Mouse (Mus musculus) intestine, embryonic 15.5 days (tissue): Measurements from ENCODE around the gene Swi5. TPM values are rescaled to one million over a fixed set of nuclear protein-coding genes. Genes with fewer than 3 reads are reported as not detected.

Experiments used
- ATAC-seq: fragments of 200-750 bp; cut with Nextera tagmentation; 2 replicates; pipeline ENCODE4 v1.8.0; 2017; ENCODE audit warnings: moderate TSS enrichment, moderate library complexity
- H3K27ac ChIP-seq: fragments of 300-500 bp; sonication (generic); 2 replicates; pipeline ENCODE4 v1.5.1; 2015; ENCODE audit warnings: mild to moderate bottlenecking, inconsistent platforms
- H3K27me3 ChIP-seq: fragments of 300-500 bp; sonication (generic); replicated peaks from 2 replicates; pipeline ENCODE4 v1.6.1; 2015; ENCODE audit warnings: inconsistent platforms
- H3K36me3 ChIP-seq: fragments of 300-500 bp; sonication (generic); 2 replicates; pipeline ENCODE4 v1.6.1; 2015; ENCODE audit warnings: inconsistent platforms
- H3K4me1 ChIP-seq: fragments of 300-500 bp; sonication (generic); replicated peaks from 2 replicates; pipeline ENCODE4 v1.6.1; 2015; ENCODE audit warnings: inconsistent platforms
- H3K4me2 ChIP-seq: fragments of 300-500 bp; sonication (generic); replicated peaks from 2 replicates; pipeline ENCODE4 v1.6.1; 2015; ENCODE audit warnings: mild to moderate bottlenecking, inconsistent platforms
- H3K4me3 ChIP-seq: fragments of 300-500 bp; sonication (generic); replicated peaks from 2 replicates; pipeline ENCODE4 v1.5.1; 2015; ENCODE audit warnings: inconsistent platforms
- H3K9ac ChIP-seq: fragments of 300-500 bp; sonication (generic); 2 replicates; pipeline ENCODE4 v1.6.1; 2015; ENCODE audit warnings: inconsistent platforms
- H3K9me3 ChIP-seq: fragments of 300-500 bp; sonication (generic); 2 replicates; pipeline ENCODE4 v1.6.1; 2016; ENCODE audit warnings: inconsistent platforms
- WGBS: fragments of 180-500 bp; shearing (Covaris S2); methylation state at CpG from one replicate; pipeline ENCODE4 v1.1.7; 2015; 5-methylcytosine and 5-hydroxymethylcytosine counted together
- polyA plus RNA-seq: library from polyadenylated mRNA; unstranded; fragments of >200 nt; fragmentation: Nextera tagmentation; extraction: Ambion mirVana; gene quantifications from 2 replicates; pipeline ENCODE4 v1.2.1, GENCODE M21; 2015

Gene Swi5
- polyA plus RNA-seq, result 387 and 409 TPM in 2 replicates

DNA sequence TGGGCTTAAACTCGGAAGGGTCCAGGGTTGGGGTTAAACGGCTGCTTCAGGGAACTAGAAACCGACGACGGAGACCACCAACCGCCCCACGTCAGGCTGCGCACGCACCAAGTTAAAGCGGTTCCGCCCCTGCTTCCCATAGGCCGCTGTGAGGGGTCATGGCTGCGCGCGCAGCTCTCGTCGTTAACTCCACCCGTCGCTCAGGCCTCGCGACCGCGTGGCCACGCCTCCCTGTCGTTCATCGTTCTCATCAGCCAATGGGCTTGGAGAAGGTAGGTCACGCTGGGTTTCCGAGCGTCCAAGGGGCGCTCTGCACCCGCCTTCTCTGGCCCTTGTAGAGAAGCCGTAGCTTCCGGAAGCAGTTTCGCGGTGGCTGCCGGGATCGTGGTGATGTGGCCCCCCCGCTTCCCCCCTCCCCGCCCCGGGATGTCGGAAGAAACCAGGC, at the start of gene Swi5:
TSS of gene Swi5 (minus strand) at position 153 of the 445 bp plus-strand sequence.
- no peaks in the 10 kb centered on the region for H3K27me3 ChIP-seq
- no peaks in the 10 kb centered on the region for H3K9me3 ChIP-seq
- WGBS, result 0% methylated on average over 40 of the region's 41 CpGs
- peak within 1 kb of the TSS; percentile 62 for H3K27ac ChIP-seq
- peak within 1 kb of the TSS; percentile 81 for H3K9ac ChIP-seq
- peak within 1 kb of the TSS; percentile 79 for H3K4me3 ChIP-seq
- no peaks in the 10 kb centered on the region; the same call in 1 of the 2 replicates for H3K36me3 ChIP-seq
- H3K4me1 ChIP-seq, result peaks cover 16% of the 10 kb centered on the region
- ATAC-seq, result peak; percentile 100
- H3K4me2 ChIP-seq, result peak within 1 kb of the TSS; percentile 80

DNA sequence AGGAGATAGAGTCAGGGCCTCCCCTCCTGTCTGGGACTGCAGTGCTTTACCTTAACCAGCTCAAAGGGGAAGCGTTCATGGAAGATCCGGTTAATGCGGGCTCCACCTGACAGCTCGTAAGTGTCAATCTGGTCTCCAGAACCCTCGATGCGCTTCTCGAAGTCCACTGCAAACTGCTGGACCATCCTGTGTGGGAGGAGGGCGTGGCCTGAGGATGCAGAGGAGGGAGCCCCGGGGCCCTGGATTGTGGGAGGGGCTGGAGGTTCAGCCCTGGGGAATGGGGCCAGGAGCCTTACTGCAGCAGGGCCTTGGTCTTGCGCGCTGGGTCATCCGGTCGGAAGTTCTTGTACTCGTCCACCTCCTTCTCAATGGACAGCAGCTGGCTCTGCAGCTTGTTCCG, 48.0 kb upstream of the Swi5 start:
- Histone ChIP-seq H3K9me3 (no peaks in the 10 kb centered on the region), H3K36me3 (peaks cover 10% of the 10 kb centered on the region; the same call in 1 of the 2 replicates)
- 55% methylated on average over 15 of the region's 15 CpGs for WGBS

DNA sequence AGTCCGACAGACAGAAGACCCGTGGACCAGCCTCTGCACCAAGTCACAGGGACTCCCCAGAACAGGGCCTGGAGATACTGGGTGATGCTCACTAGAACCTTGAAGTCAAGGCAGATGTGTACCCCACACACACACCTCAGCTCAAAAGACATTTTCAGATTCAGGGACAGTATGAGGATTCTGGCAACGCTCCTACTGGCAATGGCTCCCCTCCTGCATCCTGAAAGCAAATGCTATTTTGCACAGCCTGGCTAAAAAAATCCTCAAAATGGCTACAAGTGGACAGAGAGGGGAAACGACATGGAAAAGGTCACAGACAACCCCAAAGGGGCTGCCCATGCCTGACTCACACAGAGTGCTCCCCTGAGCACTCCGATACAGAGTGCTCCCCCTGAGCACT, 44.3 kb upstream of the Swi5 start:
- peaks cover 6% of the 10 kb centered on the region; the same call in 1 of the 2 replicates for H3K36me3 ChIP-seq
- no peak overlapping the region for H3K4me3 ChIP-seq
- 85% methylated on average over 5 of the region's 5 CpGs for WGBS
- no peak for ATAC-seq
- peaks cover 4% of the 10 kb centered on the region; the same call in 1 of the 2 replicates for H3K4me1 ChIP-seq
- H3K9ac ChIP-seq, result no peak overlapping the region
- no peaks in the 10 kb centered on the region for H3K27me3 ChIP-seq
- no peak overlapping the region for H3K27ac ChIP-seq
- H3K9me3 ChIP-seq, result no peaks in the 10 kb centered on the region
- H3K4me2 ChIP-seq, result no peak overlapping the region

More for the DNA sequence above, 48.0 kb upstream of the Swi5 start:
- Histone ChIP-seq H3K4me1 (no peaks in the 10 kb centered on the region), H3K27me3 (no peaks in the 10 kb centered on the region), H3K4me2 (no peak overlapping the region), H3K27ac (no peak overlapping the region), H3K4me3 (no peak overlapping the region), H3K9ac (no peak overlapping the region)
- ATAC-seq, result no peak

DNA sequence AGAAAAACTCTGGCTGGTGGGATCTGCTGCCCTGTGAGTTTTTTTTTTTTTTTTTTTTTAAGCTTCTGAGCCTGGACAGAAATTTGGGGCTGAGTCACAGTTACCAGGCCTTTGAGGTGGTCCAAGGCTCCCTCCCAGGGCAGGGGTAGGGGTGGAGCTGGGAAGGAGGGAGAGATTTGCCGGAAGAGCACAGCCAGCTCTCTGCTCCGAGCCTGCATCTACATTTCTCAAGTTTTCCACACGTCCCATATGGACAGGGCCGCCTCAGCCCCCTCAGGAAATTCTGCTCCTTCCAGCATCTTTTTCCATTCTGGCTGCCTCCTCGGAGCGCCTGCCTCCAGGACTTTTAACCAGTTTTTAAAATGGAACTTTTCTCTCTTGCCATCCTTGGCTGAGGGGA, 41.7 kb upstream of the Swi5 start:
- no peak for ATAC-seq
- Histone ChIP-seq H3K36me3 (peaks cover 4% of the 10 kb centered on the region; the same call in 1 of the 2 replicates), H3K4me3 (no peak overlapping the region), H3K9ac (no peak overlapping the region), H3K9me3 (no peaks in the 10 kb centered on the region), H3K27ac (no peak overlapping the region; the same call in 1 of the 2 replicates), H3K4me2 (no peak overlapping the region), H3K4me1 (peaks cover 12% of the 10 kb centered on the region; the same call in 1 of the 2 replicates), H3K27me3 (no peaks in the 10 kb centered on the region)
- WGBS, result 43% methylated on average over 6 of the region's 6 CpGs

DNA sequence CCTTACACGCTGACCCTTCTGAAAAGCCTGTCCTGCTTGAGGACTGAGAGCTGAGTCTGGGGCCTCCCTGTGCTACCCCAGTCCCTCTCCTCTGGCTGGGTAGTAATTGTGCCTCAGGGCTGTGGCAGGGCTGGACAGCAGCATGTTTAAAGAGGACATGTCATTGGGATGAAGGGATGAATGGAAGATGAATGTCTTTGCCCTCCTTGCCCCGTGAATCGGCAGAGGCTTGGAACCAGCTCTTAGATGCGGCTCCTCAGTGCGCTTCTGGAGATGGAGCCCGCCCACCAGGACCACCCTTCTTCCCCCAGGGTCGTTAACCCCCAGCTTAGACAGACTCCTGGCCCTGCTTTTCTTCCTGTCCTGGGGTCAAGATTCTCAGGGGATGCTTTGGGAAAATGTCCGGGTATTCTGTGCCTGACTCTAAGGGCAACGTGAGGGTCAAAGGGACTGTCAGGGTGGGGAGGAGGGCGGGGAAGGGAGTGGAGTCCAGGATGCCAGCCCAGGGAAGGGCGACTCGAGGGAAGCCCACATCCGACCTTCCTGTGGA, 41.1 kb upstream of the Swi5 start:
- Histone ChIP-seq H3K9ac (no peak overlapping the region), H3K4me2 (no peak overlapping the region), H3K27ac (no peak overlapping the region; the same call in 1 of the 2 replicates), H3K4me1 (peaks cover 12% of the 10 kb centered on the region; the same call in 1 of the 2 replicates), H3K4me3 (no peak overlapping the region), H3K36me3 (no peaks in the 10 kb centered on the region; the same call in 1 of the 2 replicates), H3K9me3 (no peaks in the 10 kb centered on the region), H3K27me3 (no peaks in the 10 kb centered on the region)
- WGBS, result 33% methylated on average over 13 of the region's 13 CpGs
- no peak for ATAC-seq

DNA sequence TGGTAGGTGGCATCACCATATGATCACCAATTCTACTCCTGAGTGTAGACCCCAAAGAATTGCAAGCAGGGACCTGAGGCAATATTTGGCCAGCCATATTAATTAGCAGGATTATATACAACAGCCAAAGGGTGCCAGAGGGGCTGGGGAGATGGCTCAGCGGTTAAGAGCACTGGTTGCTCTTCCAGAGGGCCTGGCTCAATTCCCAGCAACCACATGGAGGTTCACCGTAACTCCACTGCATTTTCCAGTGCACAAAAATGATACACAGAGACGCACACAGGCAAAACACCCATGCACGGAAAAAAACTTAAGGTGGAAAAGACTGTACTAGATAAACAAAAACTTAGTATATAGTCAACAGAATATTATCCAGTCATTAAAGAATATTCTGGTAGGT, 39.3 kb upstream of the Swi5 start:
- no peak overlapping the region for H3K4me3 ChIP-seq
- peaks cover 14% of the 10 kb centered on the region; the same call in 1 of the 2 replicates for H3K4me1 ChIP-seq
- 0 out of 2 replicates have a peak, but pooled peaks cover 2% of the 10 kb centered on the region for H3K27me3 ChIP-seq
- WGBS, result 49% methylated on average over 4 of the region's 4 CpGs
- H3K9ac ChIP-seq, result no peak overlapping the region
- no peak for ATAC-seq
- no peak overlapping the region for H3K27ac ChIP-seq
- H3K9me3 ChIP-seq, result no peaks in the 10 kb centered on the region
- no peaks in the 10 kb centered on the region for H3K36me3 ChIP-seq
- H3K4me2 ChIP-seq, result no peak overlapping the region

DNA sequence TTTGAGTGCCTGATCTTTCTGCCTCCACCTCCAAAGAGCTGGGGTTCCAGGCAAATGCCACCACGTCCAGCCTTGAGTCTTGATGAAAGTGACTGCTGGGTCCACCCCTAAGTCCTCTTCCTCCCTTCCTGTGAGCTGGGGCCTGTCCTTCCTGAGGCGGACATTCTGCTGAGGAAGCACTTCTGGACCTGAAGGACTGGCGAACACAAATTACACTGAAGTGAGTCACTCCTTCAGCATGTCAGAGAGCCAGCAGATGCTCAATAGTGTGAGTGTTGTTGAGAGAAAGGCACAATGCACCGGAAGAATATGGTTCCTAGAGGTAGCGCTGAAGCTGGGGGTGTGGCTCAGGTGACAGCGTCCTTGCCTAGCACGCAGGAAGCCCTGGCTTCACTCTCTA, 37.5 kb upstream of the Swi5 start:
- 0 out of 2 replicates have a peak, but pooled peaks cover 2% of the 10 kb centered on the region for H3K27me3 ChIP-seq
- no peak for ATAC-seq
- H3K4me1 ChIP-seq, result peaks cover 22% of the 10 kb centered on the region
- no peak overlapping the region for H3K4me2 ChIP-seq
- H3K36me3 ChIP-seq, result no peaks in the 10 kb centered on the region
- H3K9ac ChIP-seq, result no peak overlapping the region
- H3K4me3 ChIP-seq, result no peak overlapping the region
- no peaks in the 10 kb centered on the region for H3K9me3 ChIP-seq
- peak overlapping the region; percentile 41 for H3K27ac ChIP-seq
- 48% methylated on average over 7 of the region's 7 CpGs for WGBS

DNA sequence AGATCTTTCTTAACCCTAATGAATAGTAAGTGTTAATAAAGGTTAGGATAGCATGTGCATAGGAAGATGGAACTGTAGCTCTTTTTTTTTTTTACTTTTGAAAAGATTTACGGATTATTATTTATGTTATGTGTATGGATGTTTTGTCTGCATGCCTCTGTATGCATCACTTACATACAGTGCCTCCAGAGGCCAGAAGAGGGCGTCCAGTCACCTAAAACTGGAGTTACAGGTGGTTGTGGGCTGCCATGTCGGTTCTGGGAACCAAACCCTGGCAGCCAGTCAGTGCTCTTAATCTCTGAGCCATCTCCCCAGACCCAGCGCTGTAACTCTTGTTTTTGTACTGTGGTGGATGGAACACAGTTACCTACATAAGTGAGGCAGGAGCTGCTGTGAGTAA, 36.4 kb upstream of the Swi5 start:
- H3K9me3 ChIP-seq, result no peaks in the 10 kb centered on the region
- no peak overlapping the region for H3K4me2 ChIP-seq
- 0 out of 2 replicates have a peak, but pooled peaks cover 2% of the 10 kb centered on the region for H3K27me3 ChIP-seq
- H3K27ac ChIP-seq, result no peak overlapping the region
- no peak for ATAC-seq
- H3K4me3 ChIP-seq, result no peak overlapping the region
- H3K4me1 ChIP-seq, result peaks cover 27% of the 10 kb centered on the region
- 57% methylated on average over 4 of the region's 4 CpGs for WGBS
- no peaks in the 10 kb centered on the region for H3K36me3 ChIP-seq
- no peak overlapping the region for H3K9ac ChIP-seq

DNA sequence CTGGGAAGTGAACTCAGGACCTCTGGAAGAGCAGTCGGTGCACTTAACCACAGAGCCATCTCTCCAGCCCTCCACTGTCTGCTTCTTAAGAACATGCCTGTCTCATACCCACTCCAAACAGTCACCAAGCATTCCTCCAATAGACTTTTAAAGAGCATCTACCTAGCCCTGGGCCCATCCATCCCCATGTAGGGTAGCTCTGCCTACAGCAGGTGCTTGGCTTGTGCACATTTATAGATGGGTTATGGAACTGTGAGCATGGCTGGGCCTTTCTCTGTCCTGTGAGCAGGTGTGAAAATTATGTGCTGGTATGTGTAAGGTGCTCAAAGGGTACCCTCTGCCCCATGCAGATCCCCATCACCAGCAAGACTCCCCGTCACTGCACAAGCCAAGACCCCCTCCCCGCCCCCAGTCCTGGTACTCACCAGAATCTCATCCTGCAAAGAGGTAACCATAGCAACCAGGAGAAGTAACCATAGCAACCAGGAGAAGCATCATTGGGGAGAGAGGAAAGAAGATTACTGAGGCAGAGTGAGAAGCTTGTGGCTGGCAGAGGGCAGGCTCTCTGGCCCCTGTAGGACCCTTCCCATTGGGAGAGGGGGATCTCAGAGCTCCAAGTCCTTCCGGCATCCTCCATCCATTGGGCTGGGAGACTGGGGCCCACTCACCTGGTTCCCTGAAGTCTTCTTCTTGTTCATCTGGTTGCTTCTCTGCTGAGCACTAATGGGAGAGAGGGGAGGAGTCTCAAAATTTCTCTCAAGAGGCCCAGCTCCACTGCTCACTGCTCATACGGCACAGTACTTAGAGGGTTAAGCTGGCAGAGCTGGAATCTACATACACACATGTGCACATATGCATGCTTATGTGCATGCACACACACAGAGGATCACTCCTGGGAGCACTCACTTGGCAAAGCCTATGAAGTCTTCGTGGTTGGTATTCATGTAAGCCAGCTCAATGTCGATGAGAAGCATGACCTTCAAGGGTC, 35.2 kb upstream of the Swi5 start:
- ATAC-seq, result no peak

DNA sequence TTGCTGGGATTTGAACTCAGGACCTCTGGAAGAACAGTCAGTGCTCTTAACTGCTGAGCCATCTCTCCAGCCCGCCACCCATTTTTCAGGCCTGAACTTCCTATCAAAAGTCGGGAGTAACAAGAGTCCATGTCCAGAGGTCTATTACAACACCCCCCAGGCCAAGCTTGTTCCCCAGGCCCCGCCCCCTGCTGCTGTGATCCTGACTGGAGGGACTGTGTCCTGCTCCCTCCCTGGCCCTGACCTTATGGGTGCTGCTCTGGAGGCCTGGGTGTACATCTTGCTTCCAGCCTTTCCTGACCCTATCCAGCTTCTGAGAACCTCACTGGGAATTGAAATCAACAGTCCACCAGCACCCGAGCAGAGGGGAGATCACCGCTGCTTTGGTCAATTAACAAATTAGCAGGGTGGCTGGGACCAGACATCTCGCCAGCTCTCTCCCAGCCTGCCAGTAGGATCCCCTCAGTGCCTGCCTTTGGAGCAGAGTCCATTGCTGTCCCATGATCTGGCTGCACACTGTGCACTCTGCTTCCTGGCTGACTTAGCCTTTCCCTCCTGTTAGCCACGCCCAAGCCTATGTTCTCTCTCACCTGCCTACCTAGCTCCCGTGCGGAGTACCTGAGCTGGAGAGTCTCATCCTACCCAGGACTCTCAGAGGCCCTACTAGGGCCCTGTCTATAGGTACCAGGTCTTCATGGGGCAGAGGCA, 33.9 kb upstream of the Swi5 start:
- H3K27me3 ChIP-seq, result 0 out of 2 replicates have a peak, but pooled peaks cover 2% of the 10 kb centered on the region
- no peaks in the 10 kb centered on the region for H3K36me3 ChIP-seq
- H3K4me3 ChIP-seq, result no peak overlapping the region
- no peak overlapping the region for H3K4me2 ChIP-seq
- ATAC-seq, result peak; percentile 78
- 63% methylated on average over 9 of the region's 9 CpGs for WGBS
- no peak overlapping the region for H3K9ac ChIP-seq
- H3K9me3 ChIP-seq, result no peaks in the 10 kb centered on the region
- peak overlapping the region; percentile 38 for H3K27ac ChIP-seq
- H3K4me1 ChIP-seq, result peaks cover 50% of the 10 kb centered on the region

More for the DNA sequence above, 35.2 kb upstream of the Swi5 start:
- Histone ChIP-seq H3K9me3 (no peaks in the 10 kb centered on the region), H3K4me1 (peaks cover 37% of the 10 kb centered on the region), H3K4me2 (no peak overlapping the region), H3K27ac (no peak overlapping the region), H3K4me3 (no peak overlapping the region), H3K36me3 (no peaks in the 10 kb centered on the region), H3K9ac (no peak overlapping the region), H3K27me3 (0 out of 2 replicates have a peak, but pooled peaks cover 2% of the 10 kb centered on the region)
- 79% methylated on average over 7 of the region's 7 CpGs for WGBS

DNA sequence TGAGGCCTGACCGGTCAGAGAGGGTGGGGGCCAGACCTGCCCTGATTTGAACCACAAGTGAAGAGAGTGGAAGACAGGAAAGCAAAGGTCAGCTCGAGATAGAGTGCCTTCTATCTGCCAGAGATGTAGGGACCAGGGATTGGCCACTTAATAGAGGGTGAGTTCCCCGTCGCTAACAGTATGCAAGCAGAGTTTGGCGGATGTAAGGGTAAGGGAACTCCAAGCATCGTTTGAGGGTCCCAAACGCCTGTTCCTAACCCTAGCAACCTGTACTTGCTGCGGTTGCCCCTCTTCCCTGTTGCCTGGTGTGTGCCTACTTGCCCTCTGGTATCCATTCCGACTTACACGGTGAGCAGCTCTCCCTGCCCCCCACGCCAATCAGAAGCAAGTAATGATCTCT, 32.8 kb upstream of the Swi5 start:
- Histone ChIP-seq H3K4me3 (no peak overlapping the region), H3K4me1 (peaks cover 56% of the 10 kb centered on the region), H3K36me3 (no peaks in the 10 kb centered on the region), H3K27ac (0 out of 2 replicates have a peak overlapping the region, but pooled peaks have one; percentile 91), H3K9me3 (no peaks in the 10 kb centered on the region), H3K27me3 (0 out of 2 replicates have a peak, but pooled peaks cover 2% of the 10 kb centered on the region), H3K9ac (no peak overlapping the region), H3K4me2 (no peak overlapping the region)
- 72% methylated on average over 11 of the region's 11 CpGs for WGBS
- ATAC-seq, result no peak
